Comparison of ENCODE assay signal across 32 mouse cellular contexts in the genomic region with DNA sequence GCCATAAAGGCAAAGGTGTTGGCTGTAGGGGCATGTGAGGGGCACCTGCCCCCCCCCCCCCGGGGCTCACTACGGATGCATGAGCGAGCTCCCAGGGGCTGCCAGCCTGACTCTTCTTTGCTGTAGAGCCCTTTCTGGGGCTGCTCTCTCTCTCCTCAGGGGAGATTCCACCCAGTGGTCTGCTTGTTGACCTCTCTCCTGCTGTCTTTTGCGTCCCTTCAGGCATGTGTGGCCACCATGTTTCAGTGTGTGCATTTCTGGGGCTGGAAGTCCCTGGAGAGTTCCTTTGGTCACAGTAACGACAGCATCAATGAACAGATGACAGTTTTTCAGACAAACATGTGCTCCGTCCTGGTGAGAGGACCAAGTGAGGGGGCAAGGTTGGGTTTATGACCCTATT. TPM values are rescaled to one million over a fixed set of nuclear protein-coding genes. Genes with fewer than 3 reads are reported as not detected.
DNase-seq lines count a peak whose midpoint lies in the region; ATAC-seq lines count a peak whose summit lies in the region.
"Had no signal": no experiment of that assay in that cellular context is flagged by ENCODE, and none has a peak within 500 bp of the region (broad histone marks: within the 10 kb centered on the region; RNA-seq: fewer than 3 reads in every experiment).

No protein-coding gene starts in this region.

- no peak overlapping the region for H3K4me2 ChIP-seq in forebrain, embryonic 11.5 days (ENCODE audit: low read depth, low read length, severe bottlenecking)
- H3K4me2 ChIP-seq in forebrain, embryonic 13.5 days: no peak overlapping the region
- no peak overlapping the region for H3K4me2 ChIP-seq in midbrain, embryonic 12.5 days (replicated peaks)
- H3K4me2 ChIP-seq in midbrain, embryonic 11.5 days: no peak overlapping the region
- H3K4me2 ChIP-seq: embryonic facial prominence, embryonic 13.5 days; heart, embryonic 11.5 days; heart, embryonic 15.5 days; hindbrain, embryonic 14.5 days; intestine, embryonic 15.5 days had no signal

- peak; percentile 9 for DNase-seq in adrenal gland, adult 2 months
- no peak for DNase-seq in adrenal gland, postnatal 10 days
- DNase-seq in forebrain, embryonic 11.5 days (ENCODE audit: low spot score): no peak
- no peak for DNase-seq in midbrain, embryonic 11.5 days (ENCODE audit: low spot score, missing footprints)
- DNase-seq in thymus, postnatal 4 days: peak; percentile 23
- no peak for DNase-seq in thymus, postnatal 0 days (ENCODE audit: low spot score)
- DNase-seq: adrenal gland, postnatal 14 days; cerebellum, adult 11 months; cerebellum, adult 2 months; cerebellum, postnatal 36 days; embryo, embryonic 11 days; forebrain, postnatal 0 days; gastrocnemius, adult 2 months; gastrocnemius, postnatal 14 days; heart, postnatal 36 days had no signal

- no peaks in the 10 kb centered on the region for H3K4me1 ChIP-seq in forebrain, embryonic 11.5 days (replicated peaks; ENCODE audit: control insufficient read depth, insufficient read depth, low read length)
- H3K4me1 ChIP-seq in forebrain, embryonic 13.5 days: no peaks in the 10 kb centered on the region
- no peaks in the 10 kb centered on the region for H3K4me1 ChIP-seq in midbrain, embryonic 12.5 days
- no peaks in the 10 kb centered on the region for H3K4me1 ChIP-seq in midbrain, embryonic 11.5 days (ENCODE audit: control insufficient read depth, insufficient read depth, low read length)
- H3K4me1 ChIP-seq: embryonic facial prominence, embryonic 10.5 days; embryonic facial prominence, embryonic 13.5 days had no signal

- no peak overlapping the region for H3K27ac ChIP-seq in forebrain, embryonic 11.5 days (ENCODE audit: low read depth, low read length)
- H3K27ac ChIP-seq in forebrain, embryonic 13.5 days: no peak overlapping the region
- no peak overlapping the region for H3K27ac ChIP-seq in midbrain, embryonic 12.5 days (replicated peaks)
- H3K27ac ChIP-seq in midbrain, embryonic 11.5 days (ENCODE audit: low read depth, low read length): no peak overlapping the region
- H3K27ac ChIP-seq: embryonic facial prominence, embryonic 10.5 days; embryonic facial prominence, embryonic 13.5 days; gastrocnemius, adult 2 months; heart, embryonic 15.5 days; hindbrain, embryonic 14.5 days; intestine, embryonic 15.5 days had no signal

- no peak overlapping the region for H3K4me3 ChIP-seq in forebrain, embryonic 11.5 days (ENCODE audit: low read depth, low read length)
- H3K4me3 ChIP-seq in forebrain, embryonic 13.5 days: no peak overlapping the region
- H3K4me3 ChIP-seq in midbrain, embryonic 12.5 days: no peak overlapping the region
- no peak overlapping the region for H3K4me3 ChIP-seq in midbrain, embryonic 11.5 days (ENCODE audit: low read depth, low read length)
- H3K4me3 ChIP-seq: embryonic facial prominence, embryonic 10.5 days; embryonic facial prominence, embryonic 13.5 days; erythroblast, embryonic 14.5 days; gastrocnemius, adult 2 months; heart, embryonic 15.5 days; intestine, embryonic 15.5 days had no signal

- peaks cover 30% of the 10 kb centered on the region for H3K36me3 ChIP-seq in forebrain, embryonic 11.5 days (ENCODE audit: control insufficient read depth, insufficient read depth, low read length)
- peaks cover 43% of the 10 kb centered on the region for H3K36me3 ChIP-seq in forebrain, embryonic 13.5 days (ENCODE audit: poor library complexity, severe bottlenecking)
- H3K36me3 ChIP-seq in midbrain, embryonic 12.5 days: peaks cover 38% of the 10 kb centered on the region
- peaks cover 26% of the 10 kb centered on the region for H3K36me3 ChIP-seq in midbrain, embryonic 11.5 days (ENCODE audit: control insufficient read depth, insufficient read depth, low read length)

- ATAC-seq in forebrain, embryonic 11.5 days (replicated peaks; ENCODE audit: low FRiP score): 0 out of 2 replicates have a peak, but pooled peaks have one; percentile 1
- no peak for ATAC-seq in forebrain, embryonic 13.5 days
- 0 out of 2 replicates have a peak, but pooled peaks have one; percentile 1 for ATAC-seq in midbrain, embryonic 12.5 days (ENCODE audit: low FRiP score, low read depth)
- no peak for ATAC-seq in midbrain, embryonic 11.5 days (ENCODE audit: low FRiP score)
- ATAC-seq: forebrain, embryonic 14.5 days; intestine, embryonic 15.5 days had no signal

- no peak overlapping the region for H3K9ac ChIP-seq in forebrain, embryonic 11.5 days (ENCODE audit: low read length)
- H3K9ac ChIP-seq in forebrain, embryonic 13.5 days: no peak overlapping the region
- H3K9ac ChIP-seq in midbrain, embryonic 12.5 days (replicated peaks): no peak overlapping the region
- H3K9ac ChIP-seq in midbrain, embryonic 11.5 days (ENCODE audit: low read length): no peak overlapping the region
- H3K9ac ChIP-seq: embryonic facial prominence, embryonic 13.5 days; heart, embryonic 15.5 days; hindbrain, embryonic 14.5 days; intestine, embryonic 15.5 days had no signal

- WGBS in forebrain, embryonic 11.5 days: 72% methylated on average over 6 of the region's 6 CpGs
- WGBS in forebrain, embryonic 13.5 days: 75% methylated on average over 6 of the region's 6 CpGs
- 70% methylated on average over 6 of the region's 6 CpGs for WGBS in midbrain, embryonic 12.5 days
- 68% methylated on average over 6 of the region's 6 CpGs for WGBS in midbrain, embryonic 11.5 days

- peaks cover 61% of the 10 kb centered on the region for H3K9me3 ChIP-seq in forebrain, embryonic 11.5 days (ENCODE audit: control insufficient read depth, low read length)
- H3K9me3 ChIP-seq in forebrain, embryonic 13.5 days (replicated peaks): peaks cover 56% of the 10 kb centered on the region
- peaks cover 62% of the 10 kb centered on the region for H3K9me3 ChIP-seq in midbrain, embryonic 12.5 days
- H3K9me3 ChIP-seq in midbrain, embryonic 11.5 days (ENCODE audit: control insufficient read depth, low read length): peaks cover 65% of the 10 kb centered on the region

- H3K27me3 ChIP-seq in forebrain, embryonic 11.5 days (ENCODE audit: control insufficient read depth, insufficient read depth, low read length): no peaks in the 10 kb centered on the region
- H3K27me3 ChIP-seq in forebrain, embryonic 13.5 days: no peaks in the 10 kb centered on the region
- H3K27me3 ChIP-seq in midbrain, embryonic 12.5 days: no peaks in the 10 kb centered on the region
- H3K27me3 ChIP-seq in midbrain, embryonic 11.5 days (ENCODE audit: control insufficient read depth, insufficient read depth, low read length): no peaks in the 10 kb centered on the region
- H3K27me3 ChIP-seq: embryonic facial prominence, embryonic 13.5 days; heart, embryonic 15.5 days; intestine, embryonic 15.5 days had no signal

RNA-seq across cellular contexts. Expression of gene Hjurp, which starts 19.1 kb away (rescaled TPM):
- 10 to 100 TPM; 24.7 to 25.5 TPM for total RNA-seq in adrenal gland, adult 2 months (2021)
- polyA plus RNA-seq in adrenal gland, adult 2 months (2012; rRNA removed): 13.6 and 17.5 TPM in 2 replicates
- 10 to 100 TPM; 63.8 to 91.9 TPM for total RNA-seq in adrenal gland, postnatal 10 days (2021)
- polyA plus RNA-seq in forebrain, embryonic 11.5 days (2014; fragmentation: Nextera tagmentation; extraction: Ambion mirVana): 221 and 223 TPM in 2 replicates
- 145 and 146 TPM in 2 replicates for polyA plus RNA-seq in forebrain, embryonic 13.5 days (2015; fragmentation: Nextera tagmentation; extraction: Ambion mirVana)
- polyA plus RNA-seq in midbrain, embryonic 12.5 days (2016; fragmentation: Nextera tagmentation; extraction: Ambion mirVana): 189 and 190 TPM in 2 replicates
- polyA plus RNA-seq in midbrain, embryonic 11.5 days (2014; fragmentation: Nextera tagmentation; extraction: Ambion mirVana): 135 TPM in 2 replicates
- 82.7 and 102 TPM in 2 replicates for polyA plus RNA-seq in thymus, postnatal 0 days (2015; fragmentation: Nextera tagmentation; extraction: Ambion mirVana)

RNA-seq across cellular contexts. Expression of gene Trpm8, which starts 19.1 kb away (rescaled TPM):
- not detected for total RNA-seq in adrenal gland, adult 2 months (2021)
- not detected in 2 replicates for polyA plus RNA-seq in adrenal gland, adult 2 months (2012; rRNA removed)
- total RNA-seq in adrenal gland, postnatal 10 days (2021): not detected
- not detected in 2 replicates for polyA plus RNA-seq in forebrain, embryonic 11.5 days (2014; fragmentation: Nextera tagmentation; extraction: Ambion mirVana)
- 0.06 TPM in 1 of 2 replicates, not detected in the other for polyA plus RNA-seq in forebrain, embryonic 13.5 days (2015; fragmentation: Nextera tagmentation; extraction: Ambion mirVana)
- polyA plus RNA-seq in midbrain, embryonic 12.5 days (2016; fragmentation: Nextera tagmentation; extraction: Ambion mirVana): not detected in 2 replicates
- polyA plus RNA-seq in midbrain, embryonic 11.5 days (2014; fragmentation: Nextera tagmentation; extraction: Ambion mirVana): not detected in 2 replicates
- polyA plus RNA-seq in thymus, postnatal 0 days (2015; fragmentation: Nextera tagmentation; extraction: Ambion mirVana): not detected in 2 replicates
- total RNA-seq: adrenal gland, postnatal 14 days; gastrocnemius, adult 2 months; gastrocnemius, postnatal 14 days; gastrocnemius, postnatal 4 days; heart, adult 8-10 months; heart, postnatal 10 days; heart, postnatal 36 days had no signal
- polyA plus RNA-seq: activated CD4-positive, CD25-positive, alpha-beta regulatory T cell, adult 4 months; embryonic facial prominence, embryonic 10.5 days; embryonic facial prominence, embryonic 13.5 days; erythroblast, embryonic 14.5 days; forebrain, embryonic 14.5 days; heart, embryonic 15.5 days; hindbrain, embryonic 11.5 days; intestine, embryonic 15.5 days had no signal

RNA-seq across cellular contexts. Expression of gene Mroh2a, which starts 31.6 kb away (rescaled TPM):
- under 1 TPM in 1 of 2 experiments, not detected in 1; 0.10 TPM for total RNA-seq in adrenal gland, adult 2 months (2021)
- polyA plus RNA-seq in adrenal gland, adult 2 months (2012; rRNA removed): 0.03 and 0.17 TPM in 2 replicates
- 1 to 10 TPM in 1 of 2 experiments, under 1 TPM in 1; 0.67 to 1.3 TPM for total RNA-seq in adrenal gland, postnatal 10 days (2021)
- polyA plus RNA-seq in forebrain, embryonic 11.5 days (2014; fragmentation: Nextera tagmentation; extraction: Ambion mirVana): 2.5 and 3.0 TPM in 2 replicates
- 1.7 TPM in 2 replicates for polyA plus RNA-seq in forebrain, embryonic 13.5 days (2015; fragmentation: Nextera tagmentation; extraction: Ambion mirVana)
- 1.1 and 1.6 TPM in 2 replicates for polyA plus RNA-seq in midbrain, embryonic 12.5 days (2016; fragmentation: Nextera tagmentation; extraction: Ambion mirVana)
- 1.6 and 1.7 TPM in 2 replicates for polyA plus RNA-seq in midbrain, embryonic 11.5 days (2014; fragmentation: Nextera tagmentation; extraction: Ambion mirVana)
- polyA plus RNA-seq in thymus, postnatal 0 days (2015; fragmentation: Nextera tagmentation; extraction: Ambion mirVana): 0.64 and 1.4 TPM in 2 replicates
- total RNA-seq: forebrain, postnatal 0 days; gastrocnemius, adult 2 months; gastrocnemius, postnatal 14 days; heart, postnatal 36 days had no signal
- polyA plus RNA-seq: cortical plate, adult 2 months; erythroblast, embryonic 14.5 days had no signal

RNA-seq across cellular contexts. Expression of gene Ugt1a1, which starts 46.6 kb away (rescaled TPM):
- total RNA-seq in adrenal gland, adult 2 months (2021): 10 to 100 TPM in 1 of 2 experiments, not detected in 1; 53.5 TPM
- 4.0 and 9.7 TPM in 2 replicates for polyA plus RNA-seq in adrenal gland, adult 2 months (2012; rRNA removed)
- 100 to 1,000 TPM in 1 of 2 experiments, 10 to 100 TPM in 1; 40.3 to 102 TPM for total RNA-seq in adrenal gland, postnatal 10 days (2021)
- polyA plus RNA-seq in forebrain, embryonic 11.5 days (2014; fragmentation: Nextera tagmentation; extraction: Ambion mirVana): not detected in 2 replicates
- not detected in 2 replicates for polyA plus RNA-seq in forebrain, embryonic 13.5 days (2015; fragmentation: Nextera tagmentation; extraction: Ambion mirVana)
- not detected in 2 replicates for polyA plus RNA-seq in midbrain, embryonic 12.5 days (2016; fragmentation: Nextera tagmentation; extraction: Ambion mirVana)
- not detected in 2 replicates for polyA plus RNA-seq in midbrain, embryonic 11.5 days (2014; fragmentation: Nextera tagmentation; extraction: Ambion mirVana)
- polyA plus RNA-seq in thymus, postnatal 0 days (2015; fragmentation: Nextera tagmentation; extraction: Ambion mirVana): 0.36 and 0.54 TPM in 2 replicates
- total RNA-seq: ES-E14; gastrocnemius, adult 2 months; heart, adult 8-10 months; heart, postnatal 10 days; heart, postnatal 36 days had no signal
- polyA plus RNA-seq: activated CD4-positive, CD25-positive, alpha-beta regulatory T cell, adult 4 months; cerebellum, adult 2 months; embryonic facial prominence, embryonic 10.5 days; embryonic facial prominence, embryonic 13.5 days; erythroblast, embryonic 14.5 days; forebrain, embryonic 14.5 days; forebrain, postnatal 0 days; heart, embryonic 11.5 days; heart, embryonic 15.5 days; hindbrain, embryonic 11.5 days; hindbrain, embryonic 14.5 days had no signal

RNA-seq across cellular contexts. Expression of gene Dnajb3, which starts 52.8 kb away (rescaled TPM):
- total RNA-seq in adrenal gland, adult 2 months (2021): 1 to 10 TPM; 1.8 to 3.7 TPM
- polyA plus RNA-seq in adrenal gland, adult 2 months (2012; rRNA removed): 3.1 and 3.9 TPM in 2 replicates
- total RNA-seq in adrenal gland, postnatal 10 days (2021): 1 to 10 TPM; 3.0 to 3.9 TPM
- polyA plus RNA-seq in forebrain, embryonic 11.5 days (2014; fragmentation: Nextera tagmentation; extraction: Ambion mirVana): 11.5 and 12.5 TPM in 2 replicates
- polyA plus RNA-seq in forebrain, embryonic 13.5 days (2015; fragmentation: Nextera tagmentation; extraction: Ambion mirVana): 11.1 and 12.5 TPM in 2 replicates
- 12.3 and 12.7 TPM in 2 replicates for polyA plus RNA-seq in midbrain, embryonic 12.5 days (2016; fragmentation: Nextera tagmentation; extraction: Ambion mirVana)
- 13.4 and 15.4 TPM in 2 replicates for polyA plus RNA-seq in midbrain, embryonic 11.5 days (2014; fragmentation: Nextera tagmentation; extraction: Ambion mirVana)
- 2.9 and 3.9 TPM in 2 replicates for polyA plus RNA-seq in thymus, postnatal 0 days (2015; fragmentation: Nextera tagmentation; extraction: Ambion mirVana)
- total RNA-seq: gastrocnemius, adult 2 months had no signal

Comparison
In these comparisons a context has a peak if more than half of its experiments do, and no peak if none do; other contexts are left out.
1. DNase-seq: peak in adrenal gland, adult 2 months (single experiment) and thymus, postnatal 4 days (single experiment); none in adrenal gland, postnatal 10 days (single experiment), forebrain, embryonic 11.5 days (single experiment), midbrain, embryonic 11.5 days (single experiment) and thymus, postnatal 0 days (single experiment).
2. ATAC-seq: peak in forebrain, embryonic 11.5 days (single experiment) and midbrain, embryonic 12.5 days (single experiment); none in forebrain, embryonic 13.5 days (single experiment) and midbrain, embryonic 11.5 days (single experiment).